Mouse (Mus musculus) layer of hippocampus, adult 2 months (tissue): ENCODE data around the gene Slc2a1. TPM values are rescaled to one million over a fixed set of nuclear protein-coding genes. Genes with fewer than 3 reads are reported as not detected.
A peak's percentile ranks its signal among the peaks of the same experiment; 100 is the strongest.

ENCODE experiments used
- DNase-seq, 2 experiments: peaks; one replicate each; pipeline ENCODE4 v3.0.0; 2022; ENCODE audit warnings: low spot score in 2 of 2
- H3K27ac ChIP-seq: fragments of 200-600 bp; 2 replicates; pipeline ENCODE4 v1.8.1; 2022
- H3K4me3 ChIP-seq: fragments of 200-600 bp; 2 replicates; pipeline ENCODE4 v1.8.1; 2022; ENCODE audit warnings: mild to moderate bottlenecking
- CTCF ChIP-seq: fragments of 200-600 bp; conservative IDR thresholded peaks from 2 replicates; pipeline ENCODE4 v1.8.1; 2022; ENCODE audit warnings: antibody characterized with exemption, mild to moderate bottlenecking, moderate library complexity
- microRNA-seq, 2 experiments: library from miRNA; unstranded; fragments of <30 nt; microRNA quantifications; one replicate each; pipeline ENCODE4 v1.2.0; 2021
- total RNA-seq, 2 experiments: library from RNA; stranded (reverse); gene quantifications; 2 replicates each; pipeline ENCODE4 v1.2.3; 2021

Gene Slc2a1
- total RNA-seq, 2 experiments from 2014 or later: 94.5 to 96.4 TPM

- Histone ChIP-seq H3K4me3 (no peak overlapping the region), H3K27ac (no peak overlapping the region)
- no peak for TF ChIP-seq CTCF
- no peak for DNase-seq
Measured at GRCm38 (mm10) chr4:119177702-119178101, 69.2 kb downstream of the Slc2a1 start.

GRCm38 (mm10) chr4:119178331-119178730 lies 69.8 kb downstream of the Slc2a1 start:
- no peak for TF ChIP-seq CTCF
- DNase-seq: no peak
- Histone ChIP-seq H3K27ac (no peak overlapping the region), H3K4me3 (no peak overlapping the region)

GRCm38 (mm10) chr4:119180133-119180707 lies 71.7 kb downstream of the Slc2a1 start:
- Histone ChIP-seq H3K27ac (no peak overlapping the region), H3K4me3 (no peak overlapping the region)
- TF ChIP-seq CTCF: peak; percentile 50
- DNase-seq: no peak

- Histone ChIP-seq H3K27ac (peak overlapping the region; percentile 18; the same call in 1 of the 2 replicates), H3K4me3 (no peak overlapping the region)
- no peak for DNase-seq
- no peak for TF ChIP-seq CTCF
Measured at GRCm38 (mm10) chr4:119181456-119181855, 72.9 kb downstream of the Slc2a1 start.

- TF ChIP-seq CTCF: no peak
- no peak for DNase-seq
- H3K4me3 ChIP-seq: no peak overlapping the region
- H3K27ac ChIP-seq: no peak overlapping the region
Measured at GRCm38 (mm10) chr4:119183525-119183924, 75.0 kb downstream of the Slc2a1 start.

GRCm38 (mm10) chr4:119185771-119186170 lies 77.3 kb downstream of the Slc2a1 start:
- TF ChIP-seq CTCF: no peak
- H3K27ac ChIP-seq: no peak overlapping the region
- no peak for DNase-seq
- no peak overlapping the region for H3K4me3 ChIP-seq

Small RNA genes within 50 kb of the gene (microRNA-seq; reads per million reads assigned to microRNA genes)
- 0 reads per million in 2 experiments for gene Mir1957a

Other genes starting within 250 kb of the Slc2a1 start
- gene Olfr1331, start 244.1 kb upstream of the Slc2a1 start, total RNA-seq: not detected
- gene Olfr1330, start 220.1 kb upstream of the Slc2a1 start, total RNA-seq: not detected
- not detected for gene Olfr1329, start 191.2 kb upstream of the Slc2a1 start, total RNA-seq
- gene Olfr1328, start 170.1 kb upstream of the Slc2a1 start, total RNA-seq: not detected
- gene Lao1, start 147.1 kb upstream of the Slc2a1 start, total RNA-seq: under 1 TPM; 0.51 to 0.79 TPM
- 1 to 10 TPM; 6.1 to 6.5 TPM for gene Zfp691, start 65.5 kb downstream of the Slc2a1 start, total RNA-seq
- gene Ermap, start 81.3 kb downstream of the Slc2a1 start, total RNA-seq: under 1 TPM; 0.32 to 0.44 TPM
- 10 to 100 TPM; 13.9 to 16.6 TPM for gene Svbp, start 86.6 kb downstream of the Slc2a1 start, total RNA-seq
- under 1 TPM; 0.77 to 0.93 TPM for gene Tmem269, start 109.5 kb downstream of the Slc2a1 start, total RNA-seq
- 10 to 100 TPM; 30.5 to 31.9 TPM for gene AU022252, start 124.0 kb downstream of the Slc2a1 start, total RNA-seq
- 1 to 10 TPM; 9.6 to 9.9 TPM for gene P3h1, start 124.2 kb downstream of the Slc2a1 start, total RNA-seq
- gene Cldn19, start 146.7 kb downstream of the Slc2a1 start, total RNA-seq: under 1 TPM; 0.37 to 0.69 TPM
- gene Ybx1, start 185.9 kb downstream of the Slc2a1 start, total RNA-seq: 100 to 1,000 TPM; 266 to 269 TPM
- 10 to 100 TPM; 14.7 to 16.0 TPM for gene Ppih, start 211.8 kb downstream of the Slc2a1 start, total RNA-seq